Mouse (Mus musculus) spleen, postnatal 4 days (tissue): Measurements from ENCODE around the gene Tgm1.

Source experiments
- DNase-seq, 2 experiments: peaks; one replicate each; pipeline ENCODE4 v3.0.0; 2022; ENCODE audit warnings: low spot score in 2 of 2

The Tgm1 gene

GRCm38 (mm10) chr14:55677615-55678014 is 36.1 kb downstream of the Tgm1 start:
- no peak for DNase-seq

GRCm38 (mm10) chr14:55672741-55673060 is 41.0 kb downstream of the Tgm1 start:
- DNase-seq: no peak

GRCm38 (mm10) chr14:55671833-55672740 is 41.6 kb downstream of the Tgm1 start, which contains the start of the genes Gmpr2 and Nedd8:
Gene Gmpr2 (plus strand): TSS chr14:55671941.
Gene Nedd8 (minus strand): TSS chr14:55672124.
- DNase-seq: peak; percentile 86 to 90

GRCm38 (mm10) chr14:55671486-55671832 is 42.3 kb downstream of the Tgm1 start:
- DNase-seq: no peak

- DNase-seq: no peak
These were observed 53.1 kb downstream of the Tgm1 start for GRCm38 (mm10) chr14:55660636-55661035.

- peak; percentile 78 to 89 for DNase-seq
These were observed 53.7 kb downstream of the Tgm1 start, which contains the start of gene Mdp1 for GRCm38 (mm10) chr14:55659960-55660573. Gene Mdp1 (minus strand): TSS chr14:55660508.

GRCm38 (mm10) chr14:55658011-55658410 is 55.7 kb downstream of the Tgm1 start:
- no peak for DNase-seq

- DNase-seq: no peak
These were observed 56.8 kb downstream of the Tgm1 start for GRCm38 (mm10) chr14:55656935-55657334.

- DNase-seq: no peak
These were observed 62.2 kb downstream of the Tgm1 start for GRCm38 (mm10) chr14:55651528-55651927.
